Mouse (Mus musculus) C2C12 (cell line): ENCODE results near the gene Gm44790.

Experiments used
- CEBPB ChIP-seq: IDR thresholded peaks from one replicate; pipeline ENCODE4 v1.6.1; 2011; ENCODE audit warnings: low read depth, mild to moderate bottlenecking, control low read depth, moderate library complexity
- CTCF ChIP-seq: IDR thresholded peaks from one replicate; pipeline ENCODE4 v1.5.1; 2011; ENCODE audit not compliant: control insufficient read depth, insufficient read depth, insufficient read length
- MAX ChIP-seq: IDR thresholded peaks from one replicate; pipeline ENCODE4 v1.6.1; 2011; ENCODE audit warnings: mild to moderate bottlenecking, control low read depth
- MYOD1 ChIP-seq: IDR thresholded peaks from one replicate; pipeline ENCODE4 v1.6.1; 2011; ENCODE audit warnings: low read depth; ENCODE audit not compliant: control insufficient read depth, insufficient read length
- MYOG ChIP-seq: IDR thresholded peaks from one replicate; pipeline ENCODE4 v1.6.1; 2011; ENCODE audit not compliant: control insufficient read depth, insufficient read length; ENCODE audit errors: extremely low read depth
- USF1 ChIP-seq: IDR thresholded peaks from one replicate; pipeline ENCODE4 v1.6.1; 2011; ENCODE audit warnings: low read depth, mild to moderate bottlenecking, control low read depth, moderate library complexity

- TF ChIP-seq CTCF (no peak), MYOG (no peak), MAX (no peak), USF1 (no peak), CEBPB (no peak), MYOD1 (no peak)
These were observed 38.0 kb upstream of the Gm44790 start for GRCm38 (mm10) chr6:86388461-86388860.
